Mouse (Mus musculus) cerebellum, adult 2 months (tissue): Measurements from ENCODE around the gene Rcor1. TPM values are rescaled to one million over a fixed set of nuclear protein-coding genes. Genes with fewer than 3 reads are reported as not detected.

ENCODE experiments used
- DNase-seq, 2 experiments: peaks; one replicate each; pipeline ENCODE4 v3.0.0; 2021
- H3K27ac ChIP-seq: fragments of 200-500 bp; 2 replicates; pipeline ENCODE4 v1.5.1; 2012; ENCODE audit warnings: low read length, control low read depth, inconsistent platforms; ENCODE audit not compliant: insufficient read depth
- H3K27me3 ChIP-seq: fragments of 200-500 bp; 2 replicates; pipeline ENCODE4 v1.6.1; 2012; ENCODE audit warnings: inconsistent platforms, mild to moderate bottlenecking, low read length, moderate library complexity; ENCODE audit not compliant: control insufficient read depth, insufficient read depth
- H3K4me1 ChIP-seq: fragments of 200-500 bp; 2 replicates; pipeline ENCODE4 v1.6.1; 2011; ENCODE audit warnings: low read length; ENCODE audit not compliant: control insufficient read depth, insufficient read depth
- H3K4me3 ChIP-seq: fragments of 200-500 bp; replicated peaks from 2 replicates; pipeline ENCODE3; 2011; ENCODE audit warnings: mild to moderate bottlenecking, low read depth, low read length, control low read depth; ENCODE audit not compliant: insufficient read depth
- CTCF ChIP-seq: fragments of 200-500 bp; IDR thresholded peaks from 2 replicates; pipeline ENCODE4 v1.5.1; 2011; ENCODE audit warnings: low read depth, mild to moderate bottlenecking, control low read depth, low read length, moderate library complexity, borderline replicate concordance; ENCODE audit not compliant: insufficient read depth
- POLR2A ChIP-seq: fragments of 200-500 bp; IDR thresholded peaks from 2 replicates; pipeline ENCODE4 v1.6.1; 2011; ENCODE audit warnings: low read length, control low read depth, borderline replicate concordance; ENCODE audit not compliant: insufficient read depth
- WGBS: fragments of 180-500 bp; shearing (Covaris S2); methylation state at CpG from one replicate; pipeline ENCODE4 v1.1.7; 2018; 5-methylcytosine and 5-hydroxymethylcytosine counted together
- polyA plus RNA-seq: library from polyadenylated mRNA; depleted of rRNA; stranded (reverse); fragments of >200 nt; gene quantifications from 2 replicates; pipeline ENCODE4 v1.2.3, GENCODE M21; 2012

The Rcor1 gene
- polyA plus RNA-seq, 1 experiment: 15.8 TPM

- no peaks in the 10 kb centered on the region for H3K27me3 ChIP-seq
- H3K4me3 ChIP-seq: no peak overlapping the region
- WGBS: 88% methylated on average over 5 of the region's 5 CpGs
- H3K27ac ChIP-seq: no peak overlapping the region
- TF ChIP-seq CTCF: no peak
- no peak for TF ChIP-seq POLR2A
- H3K4me1 ChIP-seq: no peaks in the 10 kb centered on the region
- DNase-seq: no peak
Observed at GRCm38 (mm10) chr12:111094073-111094472, 54.9 kb downstream of the Rcor1 start.

DNA sequence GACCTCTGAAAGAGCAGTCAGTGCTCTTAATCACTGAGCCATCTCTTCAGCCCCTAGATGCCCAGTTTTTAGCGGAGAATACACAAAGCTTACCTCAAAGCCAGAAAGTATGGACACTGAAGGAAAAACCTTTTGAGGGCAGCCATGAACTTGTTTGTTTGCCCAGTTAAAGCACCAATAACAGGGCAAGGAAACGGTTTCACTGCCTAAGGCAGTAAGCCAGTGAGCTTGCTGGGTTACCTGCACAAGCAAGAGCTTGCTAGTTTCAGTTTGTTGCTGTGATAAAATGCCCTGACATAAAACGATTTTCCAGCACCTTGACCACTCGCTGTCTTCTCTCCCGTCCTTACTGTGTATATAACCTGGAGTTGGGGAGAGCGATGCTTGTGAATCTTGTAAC is 55.9 kb downstream of the Rcor1 start:
- DNase-seq: no peak
- TF ChIP-seq CTCF (no peak), POLR2A (no peak)
- Histone ChIP-seq H3K27ac (no peak overlapping the region), H3K4me3 (no peak overlapping the region), H3K27me3 (no peaks in the 10 kb centered on the region), H3K4me1 (no peaks in the 10 kb centered on the region)
- 96% methylated on average over 6 of the region's 6 CpGs for WGBS

DNA sequence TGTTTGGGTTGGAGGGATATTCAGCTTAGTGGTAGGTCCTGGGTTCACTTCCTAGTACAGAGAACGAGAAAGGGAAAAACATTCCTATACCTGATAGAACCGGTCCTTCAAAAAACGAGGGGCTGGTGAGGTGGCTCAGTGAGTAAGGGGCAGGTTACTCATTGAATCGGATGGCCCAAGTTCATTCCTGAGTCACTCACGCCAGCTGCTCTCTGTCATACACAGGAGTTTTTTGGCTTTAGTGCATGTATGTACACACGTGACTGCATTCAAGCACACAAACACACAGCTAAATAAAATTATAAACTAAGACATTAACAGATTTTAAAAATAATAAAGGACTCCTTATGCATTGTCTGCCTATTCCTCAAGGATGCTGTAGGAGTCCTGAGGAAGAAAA is 57.1 kb downstream of the Rcor1 start:
- no peak overlapping the region for H3K4me3 ChIP-seq
- WGBS: 89% methylated on average over 6 of the region's 6 CpGs
- no peaks in the 10 kb centered on the region for H3K27me3 ChIP-seq
- no peaks in the 10 kb centered on the region for H3K4me1 ChIP-seq
- no peak overlapping the region for H3K27ac ChIP-seq
- no peak for TF ChIP-seq CTCF
- TF ChIP-seq POLR2A: no peak
- DNase-seq: no peak

DNA sequence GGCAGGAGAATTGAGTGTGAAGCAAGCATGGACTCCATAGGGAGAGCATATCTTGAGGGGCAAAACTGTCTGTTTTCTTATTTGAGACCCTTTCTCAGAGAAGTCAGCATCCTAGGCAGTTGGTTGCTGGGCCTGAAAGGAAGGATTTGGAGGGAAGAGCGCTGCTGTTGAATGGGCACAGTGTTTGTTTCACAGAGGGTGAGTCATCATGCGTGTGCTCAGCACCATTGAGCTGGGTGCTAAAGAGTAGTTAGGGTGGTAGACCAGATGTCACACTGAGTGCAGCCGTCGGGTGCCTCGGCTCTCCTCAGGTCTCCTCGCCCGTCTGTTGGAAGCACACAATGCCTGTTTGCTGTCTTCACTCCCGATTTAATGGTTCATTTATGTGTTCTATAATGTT is 57.9 kb downstream of the Rcor1 start:
- TF ChIP-seq CTCF (no peak), POLR2A (no peak)
- no peaks in the 10 kb centered on the region for H3K4me1 ChIP-seq
- WGBS: 91% methylated on average over 8 of the region's 8 CpGs

GRCm38 (mm10) chr12:111111176-111111575 is 72.0 kb downstream of the Rcor1 start:
- Histone ChIP-seq H3K27ac (no peak overlapping the region), H3K4me3 (no peak overlapping the region), H3K4me1 (no peaks in the 10 kb centered on the region), H3K27me3 (no peaks in the 10 kb centered on the region)
- no peak for DNase-seq
- 82% methylated on average over 8 of the region's 8 CpGs for WGBS
- no peak for TF ChIP-seq POLR2A
- TF ChIP-seq CTCF: no peak

More for the DNA sequence above, 57.9 kb downstream of the Rcor1 start:
- DNase-seq: no peak
- Histone ChIP-seq H3K27me3 (no peaks in the 10 kb centered on the region), H3K4me3 (no peak overlapping the region), H3K27ac (no peak overlapping the region)

DNA sequence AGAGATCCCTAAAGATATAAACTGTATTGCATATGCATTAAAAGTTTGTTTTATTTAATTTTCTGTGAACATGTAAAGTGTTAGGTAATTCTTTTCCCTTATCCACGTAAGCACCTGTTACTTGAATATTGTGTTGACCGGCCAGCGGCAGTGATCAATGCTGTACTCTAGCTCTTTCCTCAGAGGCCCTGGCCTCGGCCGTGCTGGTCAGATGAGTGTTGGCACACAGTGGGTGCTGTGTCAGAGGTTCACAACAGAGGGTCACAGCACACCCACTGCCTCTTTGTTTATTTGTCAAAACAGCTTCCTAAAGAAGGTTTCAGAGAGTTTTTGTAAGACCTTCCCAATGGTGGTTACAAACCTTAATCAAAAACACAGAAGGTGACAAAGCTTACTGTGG is 75.4 kb downstream of the Rcor1 start:
- no peaks in the 10 kb centered on the region for H3K27me3 ChIP-seq
- no peak overlapping the region for H3K4me3 ChIP-seq
- TF ChIP-seq CTCF (no peak), POLR2A (no peak)
- peaks cover 9% of the 10 kb centered on the region; the same call in 1 of the 2 replicates for H3K4me1 ChIP-seq
- DNase-seq: no peak
- 85% methylated on average over 5 of the region's 5 CpGs for WGBS
- no peak overlapping the region for H3K27ac ChIP-seq

DNA sequence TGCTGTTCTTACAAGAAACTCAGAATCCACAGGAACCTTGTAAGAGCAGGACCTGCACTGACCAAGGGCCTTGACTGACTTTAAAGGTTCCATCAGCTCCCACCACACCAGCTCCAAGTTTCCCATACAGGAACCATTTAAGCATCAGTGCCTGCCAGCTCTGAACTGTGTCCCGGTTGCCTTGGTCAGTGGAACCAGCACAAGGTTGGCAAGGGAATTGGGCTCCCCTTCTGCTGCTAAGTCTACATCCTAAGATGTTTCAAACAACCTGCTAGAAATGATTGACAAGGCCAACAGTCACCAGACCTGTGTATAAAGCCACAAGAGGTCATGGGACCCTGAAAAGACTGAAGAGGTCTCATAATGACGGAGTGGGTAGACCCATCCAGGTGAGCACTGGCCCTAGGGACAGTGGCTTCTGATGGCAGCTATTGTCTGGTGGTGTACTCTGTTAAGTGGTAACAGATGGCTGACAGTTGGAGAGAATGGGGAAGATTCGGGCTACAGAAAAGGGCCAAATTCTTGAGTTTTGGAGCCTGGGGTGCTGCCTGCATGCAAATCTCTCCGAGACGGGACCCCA is 80.4 kb downstream of the Rcor1 start:
- TF ChIP-seq POLR2A (no peak), CTCF (no peak)
- H3K27me3 ChIP-seq: no peaks in the 10 kb centered on the region
- no peak overlapping the region for H3K27ac ChIP-seq
- no peak overlapping the region for H3K4me3 ChIP-seq
- DNase-seq: peak; percentile 71 to 72
- H3K4me1 ChIP-seq: peaks cover 27% of the 10 kb centered on the region
- 15% methylated on average over 5 of the region's 5 CpGs for WGBS

- TF ChIP-seq CTCF (no peak), POLR2A (no peak)
- Histone ChIP-seq H3K4me3 (no peak overlapping the region), H3K27ac (no peak overlapping the region), H3K27me3 (no peaks in the 10 kb centered on the region), H3K4me1 (peaks cover 27% of the 10 kb centered on the region)
- 24% methylated on average over 9 of the region's 9 CpGs for WGBS
- peak; percentile 60 to 77 for DNase-seq
Observed at GRCm38 (mm10) chr12:111120976-111121645, 82.0 kb downstream of the Rcor1 start.
